Mouse (Mus musculus): ENCODE measurements around the gene Prr14l. TPM values are rescaled to one million over a fixed set of nuclear protein-coding genes. Genes with fewer than 3 reads are reported as not detected.
A peak's percentile ranks its signal among the peaks of the same experiment; 100 is the strongest.
"Not testable (repeated sequence)": the region's sequence is repeated elsewhere in the genome, so short reads cannot be mapped to it uniquely, and the experiment has no call there.

Gene Prr14l
- 10 to 100 TPM; 15.5 to 15.8 TPM for total RNA-seq (2021)

DNA sequence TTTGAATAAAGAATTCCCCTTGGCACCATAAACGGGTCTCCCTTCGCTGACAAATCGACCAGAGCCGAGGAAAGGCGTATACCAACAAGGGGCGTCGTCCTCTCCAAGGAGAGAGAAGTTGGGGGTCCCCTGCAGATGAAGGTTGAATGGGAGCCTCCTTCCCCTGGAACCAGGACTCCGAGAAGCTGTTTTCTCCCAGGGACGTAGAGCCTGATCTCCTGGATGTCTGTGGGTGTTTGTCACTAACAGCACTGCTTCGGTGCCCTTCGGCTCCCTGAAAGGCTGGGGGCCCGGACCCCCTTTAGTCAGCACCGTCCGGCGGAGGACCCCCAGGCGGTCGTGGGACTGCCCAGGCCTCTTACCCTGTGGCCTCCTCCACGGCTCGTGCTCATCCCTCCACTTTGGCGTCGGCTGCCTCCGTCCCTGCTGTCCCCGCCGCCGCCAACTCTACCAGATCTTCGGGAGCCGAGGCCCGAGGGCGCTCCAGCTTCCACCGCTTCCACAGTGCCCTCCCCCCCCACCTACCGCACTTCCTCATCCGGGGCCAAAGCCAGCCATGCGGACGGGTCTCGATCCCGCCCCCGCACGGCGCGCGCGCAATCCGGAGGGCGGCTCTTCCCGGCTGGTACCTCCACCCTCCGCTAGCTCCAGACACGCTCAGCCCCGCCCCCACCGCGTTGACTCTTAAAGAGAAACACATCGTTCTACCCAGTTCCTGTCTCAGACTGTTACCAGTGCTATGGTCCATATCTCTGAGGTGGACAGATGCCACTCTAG, at the start of gene Prr14l:
Prr14l (minus strand) TSS at position 526 of the 777 bp plus-strand sequence.
- peak; percentile 100 for DNase-seq

- no peak for DNase-seq
Observed at GRCm38 (mm10) chr5:32886739-32887138, 32.7 kb upstream of the Prr14l start.

DNA sequence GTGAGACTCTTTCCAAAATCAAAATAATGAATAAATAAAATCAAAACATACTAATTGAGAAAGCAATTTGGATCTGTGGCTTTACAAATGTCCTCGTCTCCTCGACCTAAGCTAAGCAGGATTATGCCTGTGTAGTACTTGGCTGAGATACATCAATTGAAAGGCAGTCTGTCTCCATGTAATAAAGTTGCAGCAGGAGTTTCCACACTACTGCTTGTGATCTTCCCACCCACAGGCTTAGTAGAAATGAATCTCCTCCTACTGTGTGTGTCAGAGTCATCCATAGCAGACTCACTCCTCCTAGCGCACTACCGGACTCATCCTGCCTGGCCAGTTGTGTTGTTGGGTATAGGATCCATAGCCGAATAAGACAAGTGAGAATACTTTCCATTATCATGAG, 18.3 kb upstream of the Prr14l start:
- DNase-seq, result no peak

DNA sequence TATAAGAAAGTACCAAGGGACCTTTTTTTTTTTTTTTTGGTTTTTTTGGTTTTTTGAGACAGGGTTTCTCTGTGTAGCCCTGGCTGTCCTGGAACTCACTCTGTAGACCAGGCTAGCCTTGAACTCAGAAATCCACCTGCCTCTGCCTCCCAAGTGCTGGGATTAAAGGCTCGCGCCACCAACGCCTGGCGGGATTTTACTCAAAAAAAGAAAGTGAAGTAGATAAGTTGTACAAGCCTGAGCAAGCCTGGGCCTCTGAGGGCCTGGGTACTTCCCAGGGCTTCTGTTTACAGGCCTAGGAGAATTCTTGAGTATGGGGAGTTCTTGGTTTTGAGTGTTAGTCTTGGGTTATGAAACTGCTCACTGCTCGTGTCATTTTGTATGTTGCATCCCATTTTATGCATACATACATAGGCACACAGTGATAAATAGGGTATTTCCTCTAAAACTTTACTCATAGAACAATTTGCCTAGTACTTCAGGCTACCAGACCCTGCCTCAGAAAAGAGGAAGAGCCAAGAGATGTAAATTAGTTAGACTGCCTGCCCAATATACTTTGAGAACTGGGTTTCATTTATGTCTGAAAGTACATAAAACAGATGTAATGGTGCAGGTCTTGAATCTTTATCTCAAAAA, 15.5 kb upstream of the Prr14l start:
- no peak for DNase-seq

GRCm38 (mm10) chr5:32863253-32864228, 9.5 kb upstream of the Prr14l start, which contains the start of gene Depdc5:
Depdc5 (plus strand) TSS chr5:32863701.
- peak; percentile 95 for DNase-seq

- no peak for DNase-seq
Observed at GRCm38 (mm10) chr5:32862469-32863132, 8.5 kb upstream of the Prr14l start.

DNA sequence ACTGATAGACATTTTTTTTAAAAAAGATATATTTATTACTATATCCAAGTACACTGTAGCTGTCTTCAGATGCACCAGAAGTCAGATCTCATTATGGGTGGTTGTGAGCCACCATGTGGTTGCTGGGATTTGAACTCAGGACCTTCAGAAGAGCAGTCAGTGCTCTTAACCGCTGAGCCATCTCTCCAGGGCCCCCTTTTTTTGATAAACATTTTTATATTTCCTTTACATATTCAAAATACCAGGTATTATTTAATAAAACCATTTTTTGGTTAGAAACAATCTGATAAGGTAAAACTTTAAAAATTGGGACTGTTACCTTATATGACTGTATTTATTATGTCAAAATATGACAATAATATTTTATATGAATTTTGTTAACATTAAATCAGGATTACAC, 7.0 kb upstream of the Prr14l start:
- no peak for DNase-seq

DNA sequence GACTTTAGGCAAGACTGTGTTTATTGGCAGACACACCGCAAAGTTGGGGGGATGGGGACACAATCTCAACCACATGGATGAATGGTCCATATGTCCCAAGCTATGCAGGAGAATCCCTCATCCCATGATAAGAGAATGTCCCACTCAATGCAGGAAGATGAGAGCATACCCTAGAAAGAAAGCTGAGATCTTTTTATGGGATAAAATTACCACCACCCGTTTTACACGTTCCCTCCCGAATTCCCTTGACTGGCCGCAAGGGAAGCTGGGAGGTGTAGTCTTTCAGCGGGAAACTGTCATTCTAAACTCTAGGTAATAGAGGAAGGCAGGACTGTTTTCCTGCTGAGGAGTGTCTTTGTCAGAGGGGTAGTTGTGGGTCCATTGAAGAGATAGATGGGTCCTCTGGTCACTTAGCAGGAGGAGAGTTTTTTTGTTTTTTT, 3.7 kb upstream of the Prr14l start:
- DNase-seq, result peak; percentile 31

DNA sequence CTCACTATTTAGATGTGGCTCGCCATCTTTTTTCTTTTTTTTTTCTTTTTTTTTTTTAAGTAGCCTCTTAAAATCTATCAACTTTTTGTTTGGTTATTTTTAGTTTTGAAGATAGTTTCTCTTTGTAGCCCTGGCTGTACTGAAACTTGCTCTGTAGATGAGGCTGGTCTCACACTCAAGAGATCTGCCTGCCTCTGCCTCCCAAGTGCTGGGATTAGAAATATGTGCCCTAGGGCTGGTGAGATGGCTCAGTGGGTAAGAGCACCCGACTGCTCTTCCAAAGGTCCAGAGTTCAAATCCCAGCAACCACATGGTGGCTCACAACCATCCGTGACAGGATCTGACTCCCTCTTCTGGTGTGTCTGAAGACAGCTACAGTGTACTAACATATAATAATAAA, 1.2 kb upstream of the Prr14l start:
- not testable (repeated sequence) for DNase-seq

GRCm38 (mm10) chr5:32854818-32855217, 762 bp upstream of the Prr14l start:
- DNase-seq, result no peak

DNA sequence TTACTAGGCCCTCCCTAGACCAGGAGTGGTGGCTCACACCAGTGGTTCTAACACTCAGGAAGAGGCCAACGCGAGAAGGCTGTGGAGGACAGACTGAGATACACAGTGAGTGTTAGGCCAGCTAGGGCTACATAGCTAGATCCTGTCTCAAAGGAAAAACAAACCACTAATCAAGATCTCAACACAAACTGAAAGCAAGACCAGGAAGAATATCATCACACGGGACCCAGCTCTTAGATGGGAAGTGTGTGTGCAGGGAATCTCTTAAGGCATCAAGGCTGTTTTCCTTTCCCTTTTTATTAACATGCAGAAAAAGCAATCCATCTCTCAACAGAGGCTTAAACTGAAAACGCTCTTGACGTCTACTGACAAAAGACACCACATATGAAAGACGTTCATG, 2.0 kb downstream of the Prr14l start:
- no peak for DNase-seq

DNA sequence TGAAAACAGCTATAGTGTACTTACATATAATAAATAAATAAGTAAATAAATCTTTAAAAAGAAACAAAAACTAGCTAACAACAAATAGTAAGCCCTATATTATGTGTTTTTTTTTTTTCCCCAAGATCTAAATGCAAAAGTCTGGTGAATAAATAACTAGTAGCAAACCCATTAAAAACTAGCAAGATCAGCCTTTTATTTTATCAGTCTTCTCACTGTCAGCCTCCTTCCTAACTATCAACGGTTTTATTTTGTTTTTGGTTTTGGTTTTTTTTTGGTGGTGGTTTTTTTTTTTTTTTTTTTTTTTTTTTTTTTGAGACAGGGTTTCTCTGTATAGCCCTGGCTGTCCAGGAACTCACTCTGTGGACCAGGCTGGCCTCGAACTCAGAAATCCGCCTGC, 4.5 kb downstream of the Prr14l start:
- not testable (repeated sequence) for DNase-seq

DNA sequence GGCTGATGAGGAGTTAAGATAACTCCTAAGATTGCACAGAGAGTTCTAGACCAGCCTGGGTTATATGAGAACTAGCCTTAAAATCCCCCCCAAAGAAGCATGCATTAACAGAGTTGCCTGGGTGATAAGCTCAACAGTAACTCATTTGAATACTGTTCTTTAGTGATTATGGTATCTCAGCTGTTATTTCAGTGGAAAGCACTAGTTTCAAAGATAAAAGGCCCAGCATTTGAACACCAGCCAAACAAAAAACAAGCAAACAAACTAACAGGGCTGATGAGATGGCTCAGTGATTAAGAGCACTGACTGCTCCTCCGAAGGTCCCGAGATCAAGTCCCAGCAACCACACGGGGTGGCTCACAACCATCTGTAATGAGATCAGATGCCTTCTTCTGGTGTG, 4.9 kb downstream of the Prr14l start:
- no peak for DNase-seq

DNA sequence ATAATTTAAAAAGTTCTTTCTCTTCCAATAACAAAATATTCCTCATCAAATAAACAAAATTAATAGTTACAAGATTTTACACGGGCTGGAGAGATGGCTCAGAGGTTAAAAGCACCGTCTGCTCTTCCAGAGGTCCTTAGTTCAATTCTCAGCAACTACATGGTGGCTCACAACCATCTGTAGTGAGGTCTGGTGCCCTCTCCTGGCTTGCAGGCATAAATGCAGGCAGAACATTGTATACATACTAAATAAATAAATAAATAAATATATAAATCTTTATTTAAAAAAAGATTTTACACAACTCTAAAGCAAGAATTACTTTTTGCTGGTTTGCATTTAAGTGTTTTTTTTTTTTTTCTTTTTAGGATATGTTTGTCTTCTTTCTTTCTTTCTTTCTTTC, 14.0 kb downstream of the Prr14l start:
- no peak for DNase-seq

DNA sequence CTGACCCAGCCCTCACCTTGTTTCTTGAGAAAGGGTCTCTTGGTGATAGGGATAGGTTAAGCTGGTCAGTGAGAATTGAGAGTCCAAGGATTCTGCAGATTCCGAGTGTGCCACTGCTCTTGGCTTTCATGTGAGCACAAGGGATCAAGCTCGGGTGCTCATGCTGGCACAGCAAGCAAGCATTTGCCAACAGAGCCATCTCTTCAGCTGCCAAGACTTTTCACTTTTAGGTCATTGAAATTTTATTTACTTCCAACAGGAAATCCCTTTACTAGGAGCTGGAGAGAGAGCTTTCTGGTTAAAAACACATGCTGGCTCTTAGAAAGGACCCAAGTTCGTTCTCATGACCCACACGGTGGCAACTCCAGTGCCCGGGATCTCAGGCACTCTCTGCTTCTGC, 17.1 kb downstream of the Prr14l start:
- DNase-seq, result no peak

- no peak for DNase-seq
Observed at GRCm38 (mm10) chr5:32834497-32834896, 19.6 kb downstream of the Prr14l start.

DNA sequence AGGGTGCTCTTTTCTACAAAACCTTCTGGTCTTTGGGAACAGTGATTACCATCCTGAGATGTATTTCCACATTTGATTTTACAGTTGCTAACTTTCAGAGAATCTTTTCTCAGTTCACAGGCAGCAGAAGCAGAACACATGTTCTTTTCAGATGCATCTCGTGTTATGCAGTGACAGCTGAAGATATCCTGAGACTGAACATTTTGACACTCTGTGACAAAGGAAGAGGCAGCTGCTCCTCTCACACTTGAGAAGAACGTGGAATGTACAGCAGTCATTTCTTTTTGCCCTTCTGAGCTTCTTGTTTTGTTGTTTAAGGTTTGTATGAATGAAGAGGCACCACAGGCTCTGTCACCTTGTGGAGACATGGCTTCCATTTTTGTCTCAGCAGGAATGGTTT, 24.0 kb downstream of the Prr14l start:
- no peak for DNase-seq

- DNase-seq, result not testable (repeated sequence)
Observed at GRCm38 (mm10) chr5:32828766-32829165, 25.3 kb downstream of the Prr14l start.

- no peak for DNase-seq
Observed at GRCm38 (mm10) chr5:32827009-32827408, 27.0 kb downstream of the Prr14l start, which contains the start of gene Gm20671. Gm20671 (minus strand) TSS chr5:32827109.

DNA sequence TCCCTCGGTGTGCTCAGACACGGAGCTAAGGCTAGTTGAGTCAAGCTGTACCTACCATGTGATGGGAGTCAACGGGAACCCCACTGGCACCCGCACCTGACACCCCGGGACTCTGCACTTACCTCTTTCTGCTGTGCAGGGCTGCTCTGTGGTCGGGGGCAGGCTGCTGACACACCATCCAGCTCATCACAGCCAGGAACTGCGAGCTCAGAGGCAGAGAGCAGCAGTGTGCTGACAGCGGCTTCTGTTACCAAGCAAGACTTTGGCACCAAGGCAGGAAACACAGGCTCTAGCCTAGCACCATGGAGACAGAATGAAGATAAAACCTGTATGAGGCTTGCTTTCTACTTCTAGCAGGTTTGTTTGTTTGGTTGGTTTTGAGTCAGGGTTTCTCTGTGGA, 33.6 kb downstream of the Prr14l start:
- no peak for DNase-seq

DNA sequence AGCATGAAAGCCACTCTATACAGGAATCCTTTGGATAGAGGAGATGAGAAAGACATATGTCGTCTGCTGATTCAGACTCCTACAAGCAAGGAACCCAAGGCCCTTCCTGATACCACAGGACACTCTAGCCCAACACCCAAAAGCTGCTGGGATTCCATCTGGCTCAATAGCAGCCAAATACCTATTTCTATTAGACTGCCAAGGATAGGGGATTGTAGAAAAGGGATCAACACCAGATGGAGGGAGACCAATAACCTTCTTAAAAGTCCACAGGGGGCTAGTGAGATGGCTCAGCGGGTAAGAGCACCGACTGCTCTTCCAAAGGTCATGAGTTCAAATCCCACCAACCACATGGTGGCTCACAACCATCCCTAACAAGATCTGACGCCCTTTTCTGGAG, 38.7 kb downstream of the Prr14l start:
- no peak for DNase-seq

- not testable (repeated sequence) for DNase-seq
Observed at GRCm38 (mm10) chr5:32786454-32786853, 67.6 kb downstream of the Prr14l start.

Measured in heart, postnatal 4 days (tissue).